Comparison of ENCODE assay signal across 20 mouse cellular contexts in genomic region chr13:52341981-52342380, GRCm38 (mm10).
DNase-seq lines count a peak whose midpoint lies in the region; ATAC-seq lines count a peak whose summit lies in the region.
"Had no signal": no experiment of that assay in that cellular context is flagged by ENCODE, and none has a peak within 500 bp of the region (broad histone marks: within the 10 kb centered on the region; RNA-seq: fewer than 3 reads in every experiment).

No protein-coding gene starts in this region.

- peak; percentile 48 for DNase-seq in heart, embryonic 10.5 days (ENCODE audit: low spot score)
- peak; percentile 25 to 55 for DNase-seq in thymus, adult 18-20 months
- peak; percentile 59 for DNase-seq in thymus, postnatal 14 days
- no peak for DNase-seq in spleen, postnatal 14 days (ENCODE audit: low spot score in 2 of 2)
- no peak for DNase-seq in right cerebral cortex, postnatal 4 days
- DNase-seq in right cerebral cortex, postnatal 25 days = no peak
- DNase-seq: adrenal gland, adult 8-10 months; adrenal gland, postnatal 36 days; cerebellum, adult 8-10 months; gastrocnemius, adult 2 months; gastrocnemius, postnatal 25 days; heart, postnatal 36 days had no signal

- H3K36me3 ChIP-seq in heart, embryonic 10.5 days = no peaks in the 10 kb centered on the region
- no peaks in the 10 kb centered on the region for H3K36me3 ChIP-seq in heart, embryonic 12.5 days
- H3K36me3 ChIP-seq: embryonic facial prominence, embryonic 15.5 days; forebrain, embryonic 10.5 days; hindbrain, embryonic 12.5 days had no signal

- H3K4me3 ChIP-seq in heart, embryonic 10.5 days = no peak overlapping the region
- H3K4me3 ChIP-seq in heart, embryonic 12.5 days = no peak overlapping the region
- H3K4me3 ChIP-seq: embryonic facial prominence, embryonic 15.5 days; erythroblast, embryonic 14.5 days; forebrain, embryonic 10.5 days; gastrocnemius, adult 2 months; hindbrain, embryonic 12.5 days had no signal

- H3K27ac ChIP-seq in heart, embryonic 10.5 days = no peak overlapping the region
- H3K27ac ChIP-seq in heart, embryonic 12.5 days (ENCODE audit: poor library complexity, severe bottlenecking) = no peak overlapping the region
- H3K27ac ChIP-seq: embryonic facial prominence, embryonic 15.5 days; forebrain, embryonic 10.5 days; gastrocnemius, adult 2 months; hindbrain, embryonic 12.5 days had no signal

- 85% methylated on average over 8 of the region's 8 CpGs for WGBS in heart, embryonic 10.5 days
- WGBS in heart, embryonic 12.5 days = 83% methylated on average over 8 of the region's 8 CpGs

- no peaks in the 10 kb centered on the region for H3K9me3 ChIP-seq in heart, embryonic 10.5 days
- H3K9me3 ChIP-seq in heart, embryonic 12.5 days (replicated peaks) = no peaks in the 10 kb centered on the region
- H3K9me3 ChIP-seq: embryonic facial prominence, embryonic 15.5 days; forebrain, embryonic 10.5 days; hindbrain, embryonic 12.5 days had no signal

- H3K9ac ChIP-seq in heart, embryonic 12.5 days = no peak overlapping the region
- H3K9ac ChIP-seq: embryonic facial prominence, embryonic 15.5 days; hindbrain, embryonic 12.5 days had no signal

- no peak overlapping the region for H3K4me2 ChIP-seq in heart, embryonic 12.5 days
- H3K4me2 ChIP-seq: embryonic facial prominence, embryonic 15.5 days; hindbrain, embryonic 12.5 days had no signal

- peaks cover 12% of the 10 kb centered on the region for H3K4me1 ChIP-seq in heart, embryonic 10.5 days
- peaks cover 9% of the 10 kb centered on the region for H3K4me1 ChIP-seq in heart, embryonic 12.5 days (replicated peaks)
- H3K4me1 ChIP-seq: embryonic facial prominence, embryonic 15.5 days had no signal

- ATAC-seq in heart, embryonic 12.5 days (ENCODE audit: insufficient number of reproducible peaks, low FRiP score) = no peak
- ATAC-seq: forebrain, embryonic 14.5 days; hindbrain, embryonic 16.5 days; inflammation-experienced regulatory T-cells, adult 6 months had no signal

- H3K27me3 ChIP-seq in heart, embryonic 10.5 days (ENCODE audit: insufficient read depth, poor library complexity, severe bottlenecking) = no peaks in the 10 kb centered on the region
- no peaks in the 10 kb centered on the region for H3K27me3 ChIP-seq in heart, embryonic 12.5 days (replicated peaks)
- H3K27me3 ChIP-seq: embryonic facial prominence, embryonic 15.5 days; hindbrain, embryonic 12.5 days had no signal

Comparison
In these comparisons a context has a peak if more than half of its experiments do, and no peak if none do; other contexts are left out.
1. DNase-seq: peak in heart, embryonic 10.5 days (single experiment), thymus, adult 18-20 months (2 of 2) and thymus, postnatal 14 days (single experiment); none in spleen, postnatal 14 days (0 of 2), right cerebral cortex, postnatal 4 days (single experiment) and right cerebral cortex, postnatal 25 days (single experiment).